Mouse (Mus musculus): ENCODE results near the gene Rarb.

DNA sequence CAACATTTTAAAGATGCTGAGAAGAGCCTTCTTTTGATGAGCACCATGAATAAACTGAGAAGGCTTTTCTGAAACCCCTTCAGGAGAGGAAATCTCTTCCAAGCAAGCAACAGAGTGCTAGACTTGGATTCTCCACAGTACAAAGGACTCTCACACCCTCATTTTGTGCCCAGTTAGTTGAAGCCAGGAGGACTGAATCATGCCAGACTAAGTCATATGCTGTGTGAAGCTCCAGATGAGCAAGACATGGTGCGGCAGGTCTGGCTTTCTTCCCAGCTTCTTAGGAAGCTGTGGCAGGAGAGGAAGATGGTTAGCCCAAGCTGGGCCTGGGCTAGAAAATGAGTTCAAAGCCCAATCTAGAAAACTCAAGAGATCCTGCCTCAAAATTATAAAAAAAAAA is 267.1 kb downstream of the Rarb start:
- TF ChIP-seq CTCF (IDR thresholded peaks at IDR 0.05) (no peak), EP300 (IDR thresholded peaks at IDR 0.05) (no peak)
